Mouse (Mus musculus): ENCODE data around the gene Ccnk.

Gene Ccnk

GRCm38 (mm10) chr12:108246759-108247500 is 67.6 kb downstream of the Ccnk start:
- DNase-seq (ENCODE audit: low spot score) = no peak

DNA sequence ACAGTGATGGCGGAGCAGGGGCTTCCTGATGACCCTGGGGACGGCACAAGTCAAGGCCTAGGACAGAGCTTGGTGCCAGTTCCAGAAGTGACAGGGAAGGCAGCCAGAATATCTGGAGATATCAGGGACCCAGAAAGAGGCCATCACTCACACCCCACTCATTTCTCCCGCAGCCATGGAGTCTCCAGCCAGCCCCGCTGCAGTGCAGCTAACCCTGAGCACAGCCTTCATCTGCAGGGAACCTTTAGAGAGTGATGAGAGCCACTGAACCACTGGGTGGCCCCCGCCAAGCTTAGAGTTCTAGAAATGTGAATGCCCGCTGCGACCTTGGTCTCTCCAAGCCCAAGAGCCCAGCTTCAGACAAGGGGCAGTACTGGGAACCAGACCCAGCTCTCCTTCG is 69.6 kb downstream of the Ccnk start:
- no peak for DNase-seq (ENCODE audit: low spot score)

DNA sequence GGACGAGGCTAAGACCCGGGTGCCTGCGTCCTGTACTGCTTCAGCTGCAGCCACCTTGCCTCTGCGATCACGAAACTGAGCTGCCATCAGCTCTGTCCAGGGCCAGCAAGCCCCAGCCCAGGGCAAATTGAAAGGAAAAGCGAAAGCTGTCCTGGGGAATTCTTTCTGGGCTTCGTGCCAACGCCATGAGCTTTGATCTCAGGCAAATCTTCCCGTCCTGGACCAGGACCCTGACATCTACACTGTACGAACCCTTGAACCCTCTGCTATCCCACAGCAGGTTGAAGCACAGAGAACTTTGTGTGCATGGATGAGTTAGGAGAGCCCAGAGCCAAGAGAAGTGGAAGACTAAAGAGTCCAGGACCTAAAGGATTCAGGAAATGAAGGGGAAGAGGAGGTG is 70.1 kb downstream of the Ccnk start:
- no peak for DNase-seq (ENCODE audit: low spot score)

- DNase-seq (ENCODE audit: low spot score) = no peak
These were observed 71.8 kb downstream of the Ccnk start for GRCm38 (mm10) chr12:108251034-108251792.

GRCm38 (mm10) chr12:108251825-108252542 is 72.6 kb downstream of the Ccnk start:
- no peak for DNase-seq (ENCODE audit: low spot score)
